Mouse (Mus musculus) cerebellum, postnatal 36 days (tissue): Measurements from ENCODE around the gene Fdxacb1.

Experiments
- DNase-seq, 2 experiments: peaks; one replicate each; pipeline ENCODE4 v3.0.0; 2021 to 2022; ENCODE audit warnings: mixed read lengths in 2 of 2

The Fdxacb1 gene

GRCm38 (mm10) chr9:50768107-50769002 is at the start of gene Fdxacb1:
Gene Fdxacb1, plus strand, starts transcription at chr9:50768236.
- DNase-seq, result peak; percentile 98 to 99

- DNase-seq, result no peak
Measured at GRCm38 (mm10) chr9:50718878-50719277, 49.2 kb upstream of the Fdxacb1 start.

- no peak for DNase-seq
Measured at GRCm38 (mm10) chr9:50721061-50721460, 47.0 kb upstream of the Fdxacb1 start.

DNA sequence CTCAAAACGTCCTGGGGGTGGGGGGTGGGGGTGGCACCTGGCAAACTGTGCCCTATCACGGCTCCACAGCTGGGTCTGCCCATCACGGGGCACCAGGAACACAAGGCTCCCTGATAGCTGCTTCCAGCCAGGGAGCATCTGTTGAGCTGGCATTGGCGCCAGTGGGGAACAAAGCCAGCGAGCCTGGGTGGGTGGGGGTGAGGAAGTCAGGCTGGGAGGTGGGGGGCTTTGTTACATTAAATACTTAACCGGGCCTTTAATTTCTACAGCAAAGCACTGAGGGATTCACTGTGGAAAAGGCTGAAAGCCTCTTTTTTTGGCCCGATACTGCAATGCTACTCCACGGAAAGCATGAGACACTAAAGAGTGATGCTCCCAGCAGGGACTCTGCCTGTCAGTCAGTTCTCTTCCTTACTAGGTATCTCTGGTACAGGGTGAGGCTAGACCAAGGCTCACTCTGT is 45.6 kb upstream of the Fdxacb1 start:
- DNase-seq, result peak; percentile 52 to 53

- DNase-seq, result peak; percentile 84 to 93
Measured at GRCm38 (mm10) chr9:50723406-50723805, 44.6 kb upstream of the Fdxacb1 start.

DNA sequence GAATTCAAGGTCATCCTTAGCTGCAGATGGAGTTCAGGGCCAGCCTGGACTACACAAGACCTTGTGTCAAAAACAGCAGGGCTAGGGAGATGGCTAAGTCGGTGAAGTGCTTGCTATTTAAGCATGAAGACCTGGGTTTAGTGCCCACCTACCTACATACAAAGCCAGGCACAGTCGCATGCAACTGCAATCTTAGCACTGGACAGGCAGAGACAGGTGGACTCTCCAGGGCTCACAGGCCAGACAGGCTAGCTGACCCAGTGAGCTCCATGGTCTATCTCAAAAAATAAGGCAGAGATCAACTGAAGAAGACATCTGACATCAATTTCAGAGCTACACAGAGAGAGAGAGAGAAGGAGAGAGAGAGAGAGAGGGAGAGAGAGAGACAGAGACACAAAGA is 43.9 kb upstream of the Fdxacb1 start:
- peak in 1 of 2 experiments; percentile 31 for DNase-seq

- peak in 1 of 2 experiments; percentile 35 for DNase-seq
Measured at GRCm38 (mm10) chr9:50724661-50725330, 43.2 kb upstream of the Fdxacb1 start.

DNA sequence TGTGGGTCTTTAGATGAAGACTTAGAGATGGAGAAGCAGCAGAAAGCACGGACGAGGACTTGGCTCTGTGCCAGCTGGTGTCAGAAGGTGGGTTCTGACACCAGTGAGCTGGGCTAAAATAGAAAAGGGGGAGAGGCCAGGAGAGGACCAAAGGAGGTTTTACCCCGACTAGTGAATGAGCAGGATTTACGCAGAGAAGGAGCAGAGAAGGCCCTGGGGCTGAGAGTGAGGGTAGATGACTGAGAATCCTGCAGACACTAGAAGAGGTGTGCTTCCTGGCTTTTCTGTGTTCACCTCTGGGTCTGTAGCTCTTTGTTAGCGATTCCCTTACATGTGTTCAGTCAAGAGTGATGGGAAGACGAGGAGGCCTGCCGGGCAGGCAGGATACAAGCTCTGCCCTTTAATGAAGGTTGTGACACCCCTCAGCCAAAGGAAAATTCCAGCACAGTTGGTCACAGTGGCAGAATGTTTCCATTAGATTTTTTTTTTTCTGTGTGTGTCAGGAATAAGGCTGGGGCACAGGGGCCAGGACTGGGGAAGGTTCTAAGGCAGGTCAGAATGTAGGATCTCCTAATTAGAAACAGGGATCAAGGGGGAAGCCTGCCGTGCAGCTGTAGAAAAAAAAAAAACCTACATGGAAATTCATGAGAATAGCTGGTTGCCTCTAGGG is 42.0 kb upstream of the Fdxacb1 start:
- DNase-seq, result peak; percentile 45 to 59

DNA sequence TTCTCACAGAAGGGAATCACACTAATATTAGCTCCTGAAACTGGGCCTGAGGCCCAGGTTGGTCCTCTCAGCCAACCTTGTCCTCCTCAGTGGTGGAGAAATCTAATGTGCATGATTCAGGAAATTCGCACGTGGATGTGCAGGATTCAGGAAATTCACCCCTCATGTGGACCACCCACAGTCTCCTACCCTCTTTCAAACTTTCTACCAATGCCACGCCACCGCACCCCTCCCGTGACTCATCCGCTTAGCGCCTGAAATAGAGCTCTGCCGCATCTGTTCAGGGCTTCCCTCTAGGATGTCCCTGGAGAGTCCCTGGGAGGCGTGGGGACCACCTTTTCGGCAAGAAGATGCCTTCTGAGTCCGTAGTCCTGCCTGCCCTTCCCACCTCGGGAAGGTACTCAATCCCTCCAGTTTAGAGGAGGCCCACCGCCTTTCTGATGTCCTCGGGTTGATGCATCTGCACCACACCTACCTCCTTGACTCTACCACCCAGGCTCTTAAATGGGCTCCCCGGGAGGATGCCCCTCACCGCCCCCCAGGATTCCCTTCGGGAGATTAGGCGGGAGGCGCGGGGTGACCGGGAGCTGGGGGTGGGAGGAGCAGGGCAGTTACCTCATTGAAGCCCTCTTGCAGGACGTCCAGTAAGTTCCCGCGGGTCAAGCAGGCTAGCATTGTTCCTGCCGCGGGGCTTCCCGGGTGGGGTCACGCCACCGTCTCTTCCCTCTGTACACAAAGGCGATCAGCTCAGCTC is 40.7 kb upstream of the Fdxacb1 start:
- DNase-seq, result peak; percentile 61

DNA sequence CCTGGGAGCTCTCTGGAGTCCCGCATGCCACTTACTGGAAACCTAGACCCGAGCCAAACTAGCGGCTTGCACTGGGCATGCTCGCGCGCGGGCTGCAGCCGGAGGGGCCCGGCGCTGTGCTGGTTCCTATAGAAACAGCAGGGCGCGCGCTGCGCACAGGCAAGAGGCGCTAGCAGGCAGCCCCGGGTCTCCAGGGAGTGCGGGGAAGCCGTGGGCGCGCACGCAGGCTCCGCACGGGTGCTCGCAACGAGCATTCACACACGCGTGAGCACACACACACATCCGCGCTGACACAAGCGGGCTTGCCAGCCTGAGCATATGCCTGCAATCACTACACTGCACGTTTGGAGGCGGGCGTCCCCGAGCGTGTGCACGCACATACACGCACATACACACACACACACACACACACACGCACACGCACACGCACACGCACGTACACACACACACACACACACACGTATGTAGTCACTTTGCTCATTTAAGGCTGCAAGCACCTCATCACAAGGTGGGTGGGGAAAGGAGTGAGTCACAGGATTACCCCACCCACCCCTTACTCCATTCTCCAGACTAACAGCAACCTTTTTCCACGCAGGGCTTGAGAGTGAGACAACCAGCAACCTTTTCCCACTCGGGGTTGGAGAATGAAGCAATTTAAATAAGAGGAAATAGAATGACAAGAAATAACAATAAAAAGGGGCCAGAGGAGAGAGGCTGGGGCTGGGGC is 39.9 kb upstream of the Fdxacb1 start:
- DNase-seq, result peak; percentile 78 to 80

GRCm38 (mm10) chr9:50729600-50729999 is 38.4 kb upstream of the Fdxacb1 start:
- DNase-seq, result no peak

GRCm38 (mm10) chr9:50732560-50732959 is 35.5 kb upstream of the Fdxacb1 start:
- no peak for DNase-seq

DNA sequence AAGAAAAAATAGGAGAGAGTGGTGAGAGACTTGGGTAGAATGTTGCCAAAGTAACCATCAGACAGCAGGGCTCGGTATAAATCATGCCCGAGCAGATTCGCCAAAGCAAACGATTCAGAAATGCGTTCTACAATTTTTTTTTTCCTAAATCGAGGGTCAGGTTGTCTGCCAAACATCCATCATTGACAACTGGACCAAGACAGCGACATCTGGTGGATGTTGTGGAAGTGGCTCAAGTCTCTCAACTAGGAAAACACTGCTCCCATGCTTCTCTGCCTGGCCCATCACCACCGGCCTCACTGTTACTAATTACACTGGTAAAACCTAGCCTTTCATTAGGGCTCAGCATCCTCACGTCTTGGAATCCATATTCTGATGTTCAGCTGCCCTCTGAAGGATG is 33.0 kb upstream of the Fdxacb1 start:
- DNase-seq, result peak; percentile 66 to 80

DNA sequence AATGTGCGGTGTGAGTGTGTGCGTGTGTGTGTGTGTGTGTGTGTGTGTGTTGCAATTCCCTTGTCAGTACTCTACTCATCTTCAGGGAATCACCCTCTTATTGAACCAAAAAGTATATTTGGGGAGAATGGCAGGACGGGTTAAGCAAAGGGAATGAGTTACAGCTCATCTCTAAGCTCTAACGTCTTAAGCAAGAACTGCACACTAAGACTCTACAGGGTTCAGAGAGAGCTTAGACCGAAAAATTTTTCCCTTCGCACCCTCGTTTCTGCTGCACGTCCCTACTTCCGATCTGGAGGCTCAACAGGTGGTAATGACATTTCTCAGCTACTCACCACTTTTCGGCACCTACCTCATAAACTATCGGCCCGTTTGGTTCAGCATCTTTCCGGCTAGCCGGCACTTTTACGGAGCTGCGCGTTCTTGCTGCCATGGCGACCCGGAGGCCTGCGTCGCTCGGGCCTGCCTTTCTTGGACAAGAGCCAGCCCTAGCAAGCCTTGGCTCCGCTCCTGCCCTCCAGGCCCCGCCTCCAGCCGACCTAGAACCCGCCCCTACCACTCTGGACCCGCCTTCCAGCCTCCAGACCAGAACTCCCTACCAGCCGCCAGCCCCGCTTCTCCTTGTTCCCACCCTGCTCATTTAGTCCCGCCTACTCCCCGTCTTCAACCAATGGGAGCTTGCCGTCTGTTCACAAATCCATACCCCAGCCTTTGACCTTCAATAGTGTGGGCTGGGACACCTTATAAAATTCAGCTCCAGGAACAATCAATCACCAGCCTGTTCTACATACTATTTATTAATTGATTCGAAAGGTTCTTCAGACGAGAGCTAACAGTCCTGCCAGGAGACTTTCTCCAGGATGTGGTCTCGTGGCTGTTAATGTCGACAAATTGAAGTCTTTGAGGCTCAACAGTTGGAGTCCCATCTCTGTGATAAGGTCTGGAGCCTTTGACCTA is 28.8 kb upstream of the Fdxacb1 start, which contains the start of gene Dixdc1:
Gene Dixdc1, minus strand, starts transcription at position 604 of the 957 bp plus-strand sequence.
- peak; percentile 76 to 79 for DNase-seq

- no peak for DNase-seq
Measured at GRCm38 (mm10) chr9:50740867-50741784, 26.9 kb upstream of the Fdxacb1 start.

DNA sequence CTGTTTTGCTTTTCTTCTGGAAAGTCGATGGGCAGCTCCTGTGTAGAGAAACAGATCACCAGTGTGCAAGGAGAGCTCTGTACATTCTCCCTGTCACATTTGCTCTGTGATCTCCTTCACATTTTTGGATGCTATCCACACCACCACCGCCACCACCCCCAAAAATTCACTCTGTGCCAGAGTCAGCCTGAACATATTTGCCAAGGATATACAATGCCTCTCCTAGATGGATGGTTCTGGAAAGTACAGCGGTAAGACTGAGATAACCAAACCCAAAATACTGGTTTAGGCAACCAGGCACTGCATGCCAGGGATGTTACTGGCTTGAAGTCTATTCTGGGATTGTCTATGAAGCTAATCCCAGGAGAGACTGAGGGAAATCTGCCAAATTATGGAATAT is 25.8 kb upstream of the Fdxacb1 start:
- no peak for DNase-seq

- no peak for DNase-seq
Measured at GRCm38 (mm10) chr9:50742744-50743143, 25.3 kb upstream of the Fdxacb1 start.

- DNase-seq, result no peak
Measured at GRCm38 (mm10) chr9:50745806-50746205, 22.2 kb upstream of the Fdxacb1 start.

DNA sequence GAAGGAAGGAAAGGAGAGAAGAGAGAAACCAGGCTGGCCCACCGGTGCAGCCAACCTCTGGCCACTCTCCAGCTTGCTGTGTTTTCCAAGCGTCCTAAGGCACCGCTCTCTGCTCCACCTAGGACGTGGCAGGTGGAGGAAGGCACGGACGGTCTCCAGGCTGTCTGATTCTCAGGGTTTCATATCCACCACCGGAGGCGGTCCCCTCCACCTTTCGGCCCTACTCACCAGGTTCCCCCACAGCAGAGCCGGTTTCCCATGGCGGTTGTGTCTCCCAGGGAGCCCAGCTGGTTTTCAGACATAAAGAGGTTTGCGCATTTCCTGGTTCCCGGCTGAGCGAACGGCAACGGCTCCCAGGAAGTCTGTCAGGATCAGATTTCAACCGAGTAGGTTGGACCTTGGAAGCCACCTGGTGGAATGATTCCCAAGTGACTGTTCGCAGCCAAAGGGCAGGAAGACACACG is 21.8 kb upstream of the Fdxacb1 start, which contains the start of gene 2310030G06Rik:
Gene 2310030G06Rik, minus strand, starts transcription at position 323 of the 464 bp plus-strand sequence.
- peak in 1 of 2 experiments; percentile 34 for DNase-seq
